Mouse (Mus musculus) cerebellum, adult 2 months (tissue): ENCODE data around the gene Hmcn2.

Source experiments
- CTCF ChIP-seq: fragments of 200-500 bp; IDR thresholded peaks from 2 replicates; pipeline ENCODE4 v1.5.1; 2011; ENCODE audit warnings: low read depth, mild to moderate bottlenecking, control low read depth, low read length, moderate library complexity, borderline replicate concordance; ENCODE audit not compliant: insufficient read depth
- POLR2A ChIP-seq: fragments of 200-500 bp; IDR thresholded peaks from 2 replicates; pipeline ENCODE4 v1.6.1; 2011; ENCODE audit warnings: low read length, control low read depth, borderline replicate concordance; ENCODE audit not compliant: insufficient read depth

GRCm38 (mm10) chr2:31439576-31439975 lies 125.4 kb downstream of the Hmcn2 start:
- no peak for TF ChIP-seq POLR2A
- no peak for TF ChIP-seq CTCF
